Mouse (Mus musculus) adrenal gland, adult 8-10 months (tissue): ENCODE data around the gene Il5. TPM values are rescaled to one million over a fixed set of nuclear protein-coding genes. Genes with fewer than 3 reads are reported as not detected.

ENCODE experiments used
- DNase-seq: peaks from one replicate; pipeline ENCODE4 v3.0.0; 2022
- microRNA-seq, 2 experiments: library from miRNA; unstranded; fragments of <30 nt; microRNA quantifications; one replicate each; pipeline ENCODE4 v1.2.0; 2022
- total RNA-seq, 4 experiments: library from RNA; stranded (reverse); gene quantifications; 2 replicates each; pipeline ENCODE4 v1.2.4; 2022

Gene Il5
- total RNA-seq, 4 experiments from 2014 or later, result not detected

- no peak for DNase-seq
These were observed 50.6 kb downstream of the Il5 start for GRCm38 (mm10) chr11:53771001-53771744.

- no peak for DNase-seq
These were observed 51.9 kb downstream of the Il5 start for GRCm38 (mm10) chr11:53772536-53772935.

- DNase-seq, result no peak
These were observed 52.5 kb downstream of the Il5 start, which contains the start of gene Gm17334 for GRCm38 (mm10) chr11:53773087-53773486. TSS of gene Gm17334 (minus strand) at chr11:53773187.

GRCm38 (mm10) chr11:53773641-53774360 is 53.2 kb downstream of the Il5 start:
- DNase-seq, result no peak

Small RNA genes within 50 kb of the gene (microRNA-seq; reads per million reads assigned to microRNA genes)
- 0.17 to 0.35 reads per million in 2 experiments for gene Mir7671

Other genes with a start within 250 kb of the Il5 start
- not detected for gene Gm9945, start 240.6 kb upstream of the Il5 start, total RNA-seq
- 1 to 10 TPM in 1 of 4 experiments, under 1 TPM in 3; 0.32 to 1.0 (median 0.71) TPM for gene Sowaha, start 240.5 kb upstream of the Il5 start, total RNA-seq
- gene Sept8, start 201.5 kb upstream of the Il5 start, total RNA-seq, result 10 to 100 TPM; 37.0 to 51.7 (median 42.1) TPM
- 10 to 100 TPM; 28.4 to 36.3 (median 31.1) TPM for gene Kif3a, start 153.4 kb upstream of the Il5 start, total RNA-seq
- not detected for gene Il4, start 102.1 kb upstream of the Il5 start, total RNA-seq
- gene Il13, start 86.1 kb upstream of the Il5 start, total RNA-seq, result not detected
- 10 to 100 TPM; 15.2 to 21.9 (median 18.6) TPM for gene Rad50, start 13.5 kb upstream of the Il5 start, total RNA-seq
- 10 to 100 TPM; 29.0 to 50.6 (median 43.2) TPM for gene Irf1, start 49.2 kb downstream of the Il5 start, total RNA-seq
- gene Gm17334, start 52.4 kb downstream of the Il5 start, total RNA-seq, result 1 to 10 TPM in 2 of 4 experiments, under 1 TPM in 2; 0.84 to 1.5 (median 1.1) TPM
- gene Gm12216, start 138.5 kb downstream of the Il5 start, total RNA-seq, result 10 to 100 TPM in 2 of 4 experiments, 1 to 10 TPM in 2; 4.1 to 12.6 (median 9.8) TPM
- 10 to 100 TPM; 36.9 to 47.9 (median 43.8) TPM for gene Slc22a5, start 170.9 kb downstream of the Il5 start, total RNA-seq